Mouse (Mus musculus): ENCODE results near the gene Trnt1.

DNA sequence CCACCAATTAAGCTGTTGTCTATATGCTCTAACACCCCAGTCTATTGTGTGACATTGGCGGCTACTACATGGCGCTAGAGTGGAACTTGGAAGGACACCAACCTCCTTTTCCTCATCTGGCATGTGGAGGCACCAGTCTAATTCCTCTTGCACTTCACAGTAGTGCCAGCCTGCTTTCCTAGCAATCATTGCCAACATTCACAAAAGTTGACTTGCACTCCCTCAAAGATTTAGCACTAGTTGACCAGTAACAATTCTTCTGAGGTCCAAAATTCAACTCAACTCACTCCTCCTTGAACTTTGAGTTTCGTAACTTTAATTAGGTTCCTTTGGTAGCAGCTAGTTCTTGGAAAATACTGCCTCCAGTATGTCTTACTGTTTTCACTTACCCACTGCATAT, 41.8 kb downstream of the Trnt1 start:
- TF ChIP-seq CTCF (conservative IDR thresholded peaks at IDR 0.05; ENCODE audit: low read length) (no peak), POU5F1 (IDR thresholded peaks at IDR 0.05; ENCODE audit: borderline replicate concordance, low read length) (no peak)

Data from E14TG2a.4 (cell line).